Mouse (Mus musculus) kidney, postnatal 25 days (tissue): Measurements from ENCODE around the gene Slc26a6.

Experiments
- DNase-seq, 2 experiments: peaks; one replicate each; pipeline ENCODE4 v3.0.0; 2021; ENCODE audit warnings: mixed read lengths in 2 of 2

Gene Slc26a6

GRCm38 (mm10) chr9:108847374-108847773, 5.7 kb upstream of the Slc26a6 start:
- DNase-seq: peak; percentile 51 to 85

- peak in 1 of 2 experiments; percentile 29 for DNase-seq
Observed at GRCm38 (mm10) chr9:108848419-108848818, 4.7 kb upstream of the Slc26a6 start.

- peak; percentile 93 to 97 for DNase-seq
Observed at GRCm38 (mm10) chr9:108853635-108854240, 655 bp downstream of the Slc26a6 start.

- peak; percentile 88 to 95 for DNase-seq
Observed at GRCm38 (mm10) chr9:108854241-108854696, 1.2 kb downstream of the Slc26a6 start.

- peak; percentile 43 to 83 for DNase-seq
Observed at GRCm38 (mm10) chr9:108855335-108855734, 2.3 kb downstream of the Slc26a6 start.

- no peak for DNase-seq
Observed at GRCm38 (mm10) chr9:108858792-108859527, 5.9 kb downstream of the Slc26a6 start.

GRCm38 (mm10) chr9:108912308-108912707, 59.2 kb downstream of the Slc26a6 start:
- DNase-seq: peak in 1 of 2 experiments; percentile 56

GRCm38 (mm10) chr9:108913161-108913560, 60.1 kb downstream of the Slc26a6 start:
- DNase-seq: no peak

- DNase-seq: no peak
Observed at GRCm38 (mm10) chr9:108913621-108914020, 60.5 kb downstream of the Slc26a6 start.

GRCm38 (mm10) chr9:108914491-108914890, 61.4 kb downstream of the Slc26a6 start, which contains the start of gene Tmem89:
Tmem89 (plus strand) TSS chr9:108914619.
- DNase-seq: no peak

GRCm38 (mm10) chr9:108925897-108926296, 72.8 kb downstream of the Slc26a6 start:
- peak in 1 of 2 experiments; percentile 58 for DNase-seq

- DNase-seq: no peak
Observed at GRCm38 (mm10) chr9:108928424-108928823, 75.3 kb downstream of the Slc26a6 start.

GRCm38 (mm10) chr9:108935991-108936390, 82.9 kb downstream of the Slc26a6 start:
- DNase-seq: no peak

- DNase-seq: peak; percentile 96 to 97
Observed at GRCm38 (mm10) chr9:108936418-108937364, 83.6 kb downstream of the Slc26a6 start, which contains the start of gene Uqcrc1. Uqcrc1 (plus strand) TSS chr9:108936633.

- no peak for DNase-seq
Observed at GRCm38 (mm10) chr9:108945111-108945510, 92.0 kb downstream of the Slc26a6 start.

GRCm38 (mm10) chr9:108945608-108946007, 92.5 kb downstream of the Slc26a6 start:
- no peak for DNase-seq

GRCm38 (mm10) chr9:108949231-108949966, 96.3 kb downstream of the Slc26a6 start:
- DNase-seq: peak; percentile 34 to 57

GRCm38 (mm10) chr9:108949967-108950728, 97.1 kb downstream of the Slc26a6 start:
- DNase-seq: no peak

GRCm38 (mm10) chr9:108953081-108953636, 100.1 kb downstream of the Slc26a6 start, which contains the start of gene Col7a1:
Col7a1 (plus strand) TSS chr9:108953586.
- no peak for DNase-seq

- DNase-seq: peak in 1 of 2 experiments; percentile 11
Observed at GRCm38 (mm10) chr9:108955241-108955640, 102.2 kb downstream of the Slc26a6 start.

GRCm38 (mm10) chr9:108955846-108956245, 102.8 kb downstream of the Slc26a6 start:
- peak; percentile 44 to 80 for DNase-seq
